Mouse (Mus musculus) midbrain, embryonic 14.5 days (tissue): ENCODE measurements around the gene Mok. TPM values are rescaled to one million over a fixed set of nuclear protein-coding genes. Genes with fewer than 3 reads are reported as not detected.

Experiments
- ATAC-seq: fragments of 200-750 bp; cut with Nextera tagmentation; 2 replicates; pipeline ENCODE4 v1.8.0; 2017; ENCODE audit warnings: moderate number of reproducible peaks, moderate library complexity; ENCODE audit not compliant: low FRiP score, low TSS enrichment
- DNase-seq: peaks from one replicate; pipeline ENCODE4 v3.0.0-alpha.2; 2015
- H3K27ac ChIP-seq: fragments of 300-500 bp; sonication (generic); replicated peaks from 2 replicates; pipeline ENCODE4 v1.5.1; 2014; ENCODE audit warnings: mild to moderate bottlenecking, low read depth, low read length, moderate library complexity
- H3K27me3 ChIP-seq: fragments of 300-500 bp; sonication (generic); 2 replicates; pipeline ENCODE4 v1.6.1; 2014; ENCODE audit warnings: low read length, control low read depth, mixed read lengths; ENCODE audit not compliant: control insufficient read depth, insufficient read depth
- H3K36me3 ChIP-seq: fragments of 300-500 bp; sonication (generic); 2 replicates; pipeline ENCODE4 v1.6.1; 2014; ENCODE audit warnings: low read length, control low read depth; ENCODE audit not compliant: control insufficient read depth, insufficient read depth
- H3K4me1 ChIP-seq: fragments of 300-500 bp; sonication (generic); 2 replicates; pipeline ENCODE4 v1.6.1; 2014; ENCODE audit warnings: mild to moderate bottlenecking, antibody characterized with exemption, low read length, control low read depth; ENCODE audit not compliant: control insufficient read depth, insufficient read depth
- H3K4me2 ChIP-seq: fragments of 300-500 bp; sonication (generic); 2 replicates; pipeline ENCODE4 v1.6.1; 2014; ENCODE audit warnings: mild to moderate bottlenecking, low read length, moderate library complexity
- H3K4me3 ChIP-seq: fragments of 300-500 bp; sonication (generic); replicated peaks from 2 replicates; pipeline ENCODE4 v1.5.1; 2014; ENCODE audit warnings: low read depth, low read length
- H3K9ac ChIP-seq: fragments of 300-500 bp; sonication (generic); replicated peaks from 2 replicates; pipeline ENCODE4 v1.6.1; 2014; ENCODE audit warnings: mild to moderate bottlenecking, low read length, moderate library complexity
- H3K9me3 ChIP-seq: fragments of 300-500 bp; sonication (generic); 2 replicates; pipeline ENCODE4 v1.6.1; 2016; ENCODE audit warnings: low read length, control low read depth, mixed read lengths; ENCODE audit not compliant: control insufficient read depth
- WGBS: fragments of 180-500 bp; shearing (Covaris S2); extraction: QIAGEN DNeasy Blood & Tissue Kit; methylation state at CpG from one replicate; pipeline ENCODE4 v1.1.7; 2014; 5-methylcytosine and 5-hydroxymethylcytosine counted together
- polyA plus RNA-seq: library from polyadenylated mRNA; unstranded; fragments of >200 nt; fragmentation: Nextera tagmentation; extraction: Ambion mirVana; gene quantifications from 2 replicates; pipeline ENCODE4 v1.2.1, GENCODE M21; 2014

Gene Mok
- polyA plus RNA-seq, 1 experiment from 2014 or later = 15.9 TPM

DNA sequence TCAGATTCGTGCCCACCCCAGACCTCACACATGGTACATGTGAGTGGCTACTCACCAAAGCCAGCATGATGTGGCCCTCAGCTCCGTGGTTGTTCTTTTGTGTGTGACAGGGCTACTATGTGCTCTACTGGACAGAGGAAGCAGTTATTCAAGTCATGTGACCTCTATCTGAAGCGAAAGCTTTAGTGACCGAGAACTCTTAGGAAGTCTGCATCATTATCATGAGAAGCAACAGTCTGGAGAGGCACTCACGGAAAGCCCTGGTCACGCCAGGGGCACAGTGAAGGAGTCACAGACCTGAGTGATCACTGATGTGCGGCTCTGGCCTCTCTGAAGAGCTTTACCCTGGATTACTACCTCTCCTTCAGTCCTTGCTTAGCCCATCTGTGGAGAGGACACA is 18.4 kb downstream of the Mok start:
- H3K4me3 ChIP-seq = no peak overlapping the region
- DNase-seq = no peak
- no peaks in the 10 kb centered on the region for H3K9me3 ChIP-seq
- no peaks in the 10 kb centered on the region for H3K27me3 ChIP-seq
- WGBS = 91% methylated on average over 7 of the region's 7 CpGs
- no peaks in the 10 kb centered on the region for H3K36me3 ChIP-seq
- no peak overlapping the region for H3K9ac ChIP-seq
- no peak overlapping the region for H3K27ac ChIP-seq
- no peak overlapping the region for H3K4me2 ChIP-seq
- ATAC-seq = no peak
- no peaks in the 10 kb centered on the region for H3K4me1 ChIP-seq

GRCm38 (mm10) chr12:110821787-110822186 is 19.0 kb downstream of the Mok start:
- no peak overlapping the region for H3K9ac ChIP-seq
- no peaks in the 10 kb centered on the region for H3K4me1 ChIP-seq
- no peaks in the 10 kb centered on the region for H3K36me3 ChIP-seq
- DNase-seq (no peak), ATAC-seq (no peak)
- no peak overlapping the region for H3K4me3 ChIP-seq
- no peaks in the 10 kb centered on the region for H3K9me3 ChIP-seq
- WGBS = 98% methylated on average over 2 of the region's 2 CpGs
- no peak overlapping the region for H3K4me2 ChIP-seq
- H3K27me3 ChIP-seq = no peaks in the 10 kb centered on the region
- H3K27ac ChIP-seq = no peak overlapping the region

- Histone ChIP-seq H3K4me3 (no peak overlapping the region), H3K9me3 (no peaks in the 10 kb centered on the region), H3K27ac (no peak overlapping the region), H3K9ac (no peak overlapping the region), H3K36me3 (no peaks in the 10 kb centered on the region), H3K4me2 (no peak overlapping the region), H3K4me1 (no peaks in the 10 kb centered on the region), H3K27me3 (no peaks in the 10 kb centered on the region)
- 86% methylated on average over 8 of the region's 8 CpGs for WGBS
- DNase-seq (no peak), ATAC-seq (no peak)
Measured at GRCm38 (mm10) chr12:110819367-110819766, 21.4 kb downstream of the Mok start.

GRCm38 (mm10) chr12:110816833-110817232 is 23.9 kb downstream of the Mok start:
- no peaks in the 10 kb centered on the region for H3K27me3 ChIP-seq
- no peaks in the 10 kb centered on the region for H3K4me1 ChIP-seq
- no peak overlapping the region for H3K4me2 ChIP-seq
- DNase-seq (no peak), ATAC-seq (no peak)
- H3K36me3 ChIP-seq = 0 out of 2 replicates have a peak, but pooled peaks cover 10% of the 10 kb centered on the region
- 98% methylated on average over 2 of the region's 2 CpGs for WGBS
- no peak overlapping the region for H3K9ac ChIP-seq
- no peak overlapping the region for H3K4me3 ChIP-seq
- no peak overlapping the region for H3K27ac ChIP-seq
- no peaks in the 10 kb centered on the region for H3K9me3 ChIP-seq

DNA sequence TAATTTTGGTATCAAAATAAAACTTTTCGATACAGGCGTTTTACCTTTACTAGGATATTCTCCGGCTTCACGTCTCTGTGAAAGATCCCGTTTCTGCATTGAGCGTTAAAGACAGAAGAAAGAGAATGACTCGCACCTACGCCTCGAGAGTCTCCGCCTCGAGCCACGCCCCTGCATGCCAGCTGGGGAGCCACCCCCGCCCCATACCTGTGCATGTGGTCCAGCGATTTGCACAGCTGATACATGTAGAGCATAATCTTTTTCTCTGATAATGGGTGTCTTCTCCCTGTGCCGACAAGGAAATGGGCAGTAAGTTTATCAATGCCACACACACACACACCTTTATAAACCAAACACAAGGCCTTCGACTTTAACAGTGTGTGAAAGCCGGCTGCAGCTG is 25.8 kb downstream of the Mok start:
- Histone ChIP-seq H3K4me3 (no peak overlapping the region), H3K4me2 (no peak overlapping the region), H3K36me3 (0 out of 2 replicates have a peak, but pooled peaks cover 16% of the 10 kb centered on the region), H3K4me1 (no peaks in the 10 kb centered on the region), H3K27me3 (no peaks in the 10 kb centered on the region), H3K9ac (no peak overlapping the region), H3K27ac (no peak overlapping the region), H3K9me3 (no peaks in the 10 kb centered on the region)
- ATAC-seq = no peak
- WGBS = 83% methylated on average over 17 of the region's 17 CpGs
- DNase-seq = no peak

DNA sequence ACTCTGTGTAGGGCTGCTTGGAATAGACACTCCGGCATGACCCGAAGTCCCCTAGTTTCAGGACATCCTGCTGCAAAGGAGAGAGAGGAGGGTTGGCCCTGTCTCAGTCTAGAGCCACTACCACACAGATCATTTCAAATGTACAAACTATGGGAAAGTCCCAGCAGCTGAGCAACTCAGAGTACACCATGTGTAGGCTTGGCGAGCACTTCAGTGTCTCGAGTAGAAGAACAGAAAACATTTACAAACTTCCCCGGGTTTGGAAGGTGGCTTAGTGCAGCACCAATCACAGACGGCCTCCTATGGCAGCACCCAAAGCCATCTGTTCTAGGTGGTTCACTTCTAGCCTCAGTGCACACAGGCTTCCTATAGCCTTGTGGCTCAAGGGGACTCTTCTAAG is 27.1 kb downstream of the Mok start:
- H3K4me1 ChIP-seq = no peaks in the 10 kb centered on the region
- DNase-seq (no peak), ATAC-seq (no peak)
- no peaks in the 10 kb centered on the region for H3K9me3 ChIP-seq
- H3K27ac ChIP-seq = no peak overlapping the region
- no peak overlapping the region for H3K4me2 ChIP-seq
- H3K4me3 ChIP-seq = no peak overlapping the region
- 96% methylated on average over 6 of the region's 6 CpGs for whole genome bisulfite sequencing
- H3K9ac ChIP-seq = no peak overlapping the region
- no peaks in the 10 kb centered on the region for H3K27me3 ChIP-seq
- 0 out of 2 replicates have a peak, but pooled peaks cover 16% of the 10 kb centered on the region for H3K36me3 ChIP-seq

DNA sequence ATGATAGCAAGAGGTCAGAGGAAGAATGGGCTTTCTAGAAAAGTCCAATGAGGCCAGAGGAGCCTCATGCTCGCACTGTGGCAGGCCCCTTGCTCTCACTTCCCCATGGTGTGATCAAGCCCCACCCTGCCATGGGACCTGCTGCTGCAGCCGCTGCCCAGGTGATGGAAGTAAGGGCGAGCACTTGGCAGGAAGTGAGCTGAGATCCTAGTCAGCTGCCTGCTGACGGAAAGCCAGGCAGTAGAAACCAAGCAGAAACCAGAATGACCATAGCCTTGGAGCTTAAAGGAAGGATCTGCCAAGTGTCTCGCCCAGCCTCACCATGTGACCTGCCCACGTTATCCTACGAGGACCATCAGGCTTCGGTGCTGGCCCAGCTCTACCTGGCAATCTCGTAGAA is 27.6 kb downstream of the Mok start:
- WGBS = 89% methylated on average over 9 of the region's 9 CpGs
- ATAC-seq (no peak), DNase-seq (no peak)
- no peaks in the 10 kb centered on the region for H3K4me1 ChIP-seq
- H3K4me2 ChIP-seq = no peak overlapping the region
- no peak overlapping the region for H3K9ac ChIP-seq
- no peaks in the 10 kb centered on the region for H3K27me3 ChIP-seq
- H3K36me3 ChIP-seq = peaks cover 18% of the 10 kb centered on the region; the same call in 1 of the 2 replicates
- H3K4me3 ChIP-seq = no peak overlapping the region
- H3K9me3 ChIP-seq = no peaks in the 10 kb centered on the region
- no peak overlapping the region for H3K27ac ChIP-seq

GRCm38 (mm10) chr12:110808848-110809247 is 31.9 kb downstream of the Mok start:
- Histone ChIP-seq H3K36me3 (peaks cover 38% of the 10 kb centered on the region), H3K9me3 (no peaks in the 10 kb centered on the region), H3K9ac (no peak overlapping the region), H3K4me1 (peaks cover 5% of the 10 kb centered on the region; the same call in 1 of the 2 replicates), H3K27me3 (no peaks in the 10 kb centered on the region), H3K4me3 (no peak overlapping the region), H3K4me2 (no peak overlapping the region), H3K27ac (no peak overlapping the region)
- DNase-seq (no peak), ATAC-seq (no peak)
- WGBS = 78% methylated on average over 5 of the region's 5 CpGs

- H3K27ac ChIP-seq = no peak overlapping the region
- H3K36me3 ChIP-seq = peaks cover 35% of the 10 kb centered on the region
- ATAC-seq (no peak), DNase-seq (peak; percentile 8)
- H3K4me3 ChIP-seq = no peak overlapping the region
- no peak overlapping the region for H3K9ac ChIP-seq
- H3K4me1 ChIP-seq = peaks cover 5% of the 10 kb centered on the region; the same call in 1 of the 2 replicates
- no peaks in the 10 kb centered on the region for H3K9me3 ChIP-seq
- 18% methylated on average over 10 of the region's 10 CpGs for WGBS
- H3K4me2 ChIP-seq = no peak overlapping the region
- no peaks in the 10 kb centered on the region for H3K27me3 ChIP-seq
Measured at GRCm38 (mm10) chr12:110808430-110808829, 32.3 kb downstream of the Mok start.
